Mouse (Mus musculus) thymus, postnatal 10 days (tissue): ENCODE measurements around the gene Bpifb6.
A peak's percentile ranks its signal among the peaks of the same experiment; 100 is the strongest.

ENCODE experiments used
- DNase-seq, 2 experiments: peaks; one replicate each; pipeline ENCODE4 v3.0.0; 2021; ENCODE audit warnings: low spot score in 2 of 2

Bpifb6 gene

GRCm38 (mm10) chr2:153900088-153900487, at the start of gene Bpifb6:
Gene Bpifb6 (plus strand): TSS chr2:153900388.
- DNase-seq = no peak

- peak; percentile 12 to 42 for DNase-seq
These were observed 49.2 kb upstream of the Bpifb6 start for GRCm38 (mm10) chr2:153851030-153851360.

- no peak for DNase-seq
These were observed 46.6 kb upstream of the Bpifb6 start for GRCm38 (mm10) chr2:153853544-153853943.

- DNase-seq = no peak
These were observed 40.6 kb upstream of the Bpifb6 start for GRCm38 (mm10) chr2:153859581-153859980.

- DNase-seq = no peak
These were observed 39.9 kb upstream of the Bpifb6 start for GRCm38 (mm10) chr2:153860315-153860714.

- no peak for DNase-seq
These were observed 39.5 kb upstream of the Bpifb6 start for GRCm38 (mm10) chr2:153860715-153861114.

- no peak for DNase-seq
These were observed 38.2 kb upstream of the Bpifb6 start for GRCm38 (mm10) chr2:153861960-153862359.

GRCm38 (mm10) chr2:153870984-153871383, 29.2 kb upstream of the Bpifb6 start, which contains the start of gene Sun5:
Gene Sun5 (minus strand): TSS chr2:153871084.
- no peak for DNase-seq

- DNase-seq = no peak
These were observed 25.4 kb upstream of the Bpifb6 start, which contains the start of gene Bpifb2 for GRCm38 (mm10) chr2:153874745-153875144. Gene Bpifb2 (plus strand): TSS chr2:153875045.

GRCm38 (mm10) chr2:153899111-153899510, 1.1 kb upstream of the Bpifb6 start:
- DNase-seq = no peak

GRCm38 (mm10) chr2:153902726-153903125, 2.5 kb downstream of the Bpifb6 start:
- no peak for DNase-seq

- DNase-seq = no peak
These were observed 6.4 kb downstream of the Bpifb6 start for GRCm38 (mm10) chr2:153906626-153907025.

GRCm38 (mm10) chr2:153914151-153914550, 14.0 kb downstream of the Bpifb6 start:
- no peak for DNase-seq

- DNase-seq = no peak
These were observed 17.7 kb downstream of the Bpifb6 start, which contains the start of gene Bpifb3 for GRCm38 (mm10) chr2:153917930-153918329. Gene Bpifb3 (plus strand): TSS chr2:153918230.

GRCm38 (mm10) chr2:153921246-153921645, 21.1 kb downstream of the Bpifb6 start:
- no peak for DNase-seq

GRCm38 (mm10) chr2:153929871-153930413, 29.8 kb downstream of the Bpifb6 start:
- peak; percentile 12 to 44 for DNase-seq

- no peak for DNase-seq
These were observed 30.9 kb downstream of the Bpifb6 start for GRCm38 (mm10) chr2:153931125-153931524.

GRCm38 (mm10) chr2:153933311-153933710, 33.1 kb downstream of the Bpifb6 start:
- DNase-seq = no peak

GRCm38 (mm10) chr2:153935348-153935747, 35.2 kb downstream of the Bpifb6 start:
- DNase-seq = no peak

- DNase-seq = no peak
These were observed 37.7 kb downstream of the Bpifb6 start, which contains the start of gene Bpifb4 for GRCm38 (mm10) chr2:153937843-153938242. Gene Bpifb4 (plus strand): TSS chr2:153938212.

- DNase-seq = peak in 1 of 2 experiments; percentile 45
These were observed 43.3 kb downstream of the Bpifb6 start for GRCm38 (mm10) chr2:153943537-153943936.

GRCm38 (mm10) chr2:153944567-153944966, 44.4 kb downstream of the Bpifb6 start:
- no peak for DNase-seq

GRCm38 (mm10) chr2:153952897-153953296, 52.7 kb downstream of the Bpifb6 start:
- peak; percentile 8 to 54 for DNase-seq

GRCm38 (mm10) chr2:153953836-153954235, 53.6 kb downstream of the Bpifb6 start:
- peak in 1 of 2 experiments; percentile 56 for DNase-seq
